Mouse (Mus musculus) splenic B cell, adult 2 months (primary cell): ENCODE results near the gene Arhgap20.

Experiments used
- DNase-seq: peaks from one replicate; pipeline ENCODE4 v3.0.0-alpha.2; 2011; ENCODE audit warnings: low read depth, low spot score
- H3K27me3 ChIP-seq: 2 replicates; pipeline ENCODE4 v1.6.1; 2012; ENCODE audit warnings: mild to moderate bottlenecking, low read length, moderate library complexity, mixed read lengths; ENCODE audit not compliant: control insufficient read depth, poor library complexity, insufficient read depth, severe bottlenecking
- H3K36me3 ChIP-seq: 2 replicates; pipeline ENCODE4 v1.6.1; 2012; ENCODE audit warnings: mild to moderate bottlenecking, low read length, moderate library complexity, mixed read lengths; ENCODE audit not compliant: control insufficient read depth, poor library complexity, insufficient read depth, severe bottlenecking

Gene Arhgap20

GRCm38 (mm10) chr9:51764921-51765416, at the start of gene Arhgap20:
TSS of gene Arhgap20 (plus strand) at chr9:51765337.
- Histone ChIP-seq H3K36me3 (no peaks in the 10 kb centered on the region), H3K27me3 (no peaks in the 10 kb centered on the region)
- DNase-seq: peak; percentile 15

- no peak for DNase-seq
- H3K36me3 ChIP-seq: no peaks in the 10 kb centered on the region
Observed at GRCm38 (mm10) chr9:51718793-51719192, 46.3 kb upstream of the Arhgap20 start.

GRCm38 (mm10) chr9:51727960-51728359, 37.2 kb upstream of the Arhgap20 start:
- Histone ChIP-seq H3K36me3 (no peaks in the 10 kb centered on the region), H3K27me3 (no peaks in the 10 kb centered on the region)
- no peak for DNase-seq

More at GRCm38 (mm10) chr9:51718793-51719192, 46.3 kb upstream of the Arhgap20 start:
- H3K27me3 ChIP-seq: no peaks in the 10 kb centered on the region

- Histone ChIP-seq H3K36me3 (no peaks in the 10 kb centered on the region), H3K27me3 (no peaks in the 10 kb centered on the region)
- no peak for DNase-seq
Observed at GRCm38 (mm10) chr9:51735180-51736034, 29.7 kb upstream of the Arhgap20 start.

GRCm38 (mm10) chr9:51736750-51737368, 28.3 kb upstream of the Arhgap20 start:
- no peaks in the 10 kb centered on the region for H3K36me3 ChIP-seq
- DNase-seq: no peak
- no peaks in the 10 kb centered on the region for H3K27me3 ChIP-seq

GRCm38 (mm10) chr9:51738349-51738748, 26.8 kb upstream of the Arhgap20 start:
- Histone ChIP-seq H3K27me3 (no peaks in the 10 kb centered on the region), H3K36me3 (no peaks in the 10 kb centered on the region)
- no peak for DNase-seq

GRCm38 (mm10) chr9:51739826-51740225, 25.3 kb upstream of the Arhgap20 start:
- no peak for DNase-seq

GRCm38 (mm10) chr9:51750144-51750543, 15.0 kb upstream of the Arhgap20 start:
- DNase-seq: no peak
- no peaks in the 10 kb centered on the region for H3K27me3 ChIP-seq
- H3K36me3 ChIP-seq: no peaks in the 10 kb centered on the region

More at GRCm38 (mm10) chr9:51739826-51740225, 25.3 kb upstream of the Arhgap20 start:
- H3K27me3 ChIP-seq: no peaks in the 10 kb centered on the region
- no peaks in the 10 kb centered on the region for H3K36me3 ChIP-seq

- Histone ChIP-seq H3K36me3 (no peaks in the 10 kb centered on the region), H3K27me3 (no peaks in the 10 kb centered on the region)
- no peak for DNase-seq
Observed at GRCm38 (mm10) chr9:51761003-51761402, 4.1 kb upstream of the Arhgap20 start.

GRCm38 (mm10) chr9:51764041-51764875, 879 bp upstream of the Arhgap20 start:
- DNase-seq: no peak
- Histone ChIP-seq H3K36me3 (no peaks in the 10 kb centered on the region), H3K27me3 (no peaks in the 10 kb centered on the region)

- Histone ChIP-seq H3K36me3 (no peaks in the 10 kb centered on the region), H3K27me3 (no peaks in the 10 kb centered on the region)
- no peak for DNase-seq
Observed at GRCm38 (mm10) chr9:51765417-51766174, 459 bp downstream of the Arhgap20 start.

- no peaks in the 10 kb centered on the region for H3K27me3 ChIP-seq
- no peak for DNase-seq
Observed at GRCm38 (mm10) chr9:51766175-51767062, 1.3 kb downstream of the Arhgap20 start.

GRCm38 (mm10) chr9:51774201-51774600, 9.1 kb downstream of the Arhgap20 start:
- no peaks in the 10 kb centered on the region for H3K36me3 ChIP-seq
- no peak for DNase-seq
- no peaks in the 10 kb centered on the region for H3K27me3 ChIP-seq

More at GRCm38 (mm10) chr9:51766175-51767062, 1.3 kb downstream of the Arhgap20 start:
- H3K36me3 ChIP-seq: no peaks in the 10 kb centered on the region
